Mouse (Mus musculus) liver, adult 2 months (tissue): Measurements from ENCODE around the gene Foxn2.

ENCODE experiments used
- CTCF ChIP-seq: fragments of 200-500 bp; IDR thresholded peaks from 2 replicates; pipeline ENCODE4 v1.5.1; 2011; ENCODE audit warnings: low read depth, low read length, control low read depth
- POLR2A ChIP-seq: fragments of 200-500 bp; IDR thresholded peaks from 2 replicates; pipeline ENCODE4 v1.6.1; 2011; ENCODE audit warnings: low read length, control low read depth; ENCODE audit not compliant: insufficient read depth; ENCODE audit errors: extremely low read depth

GRCm38 (mm10) chr17:88442661-88443060 lies 2.1 kb downstream of the Foxn2 start:
- TF ChIP-seq CTCF, result no peak
- no peak for TF ChIP-seq POLR2A
